Mouse (Mus musculus) embryo, embryonic 9.5 days (tissue): ENCODE data around the gene Cacna1d.

ENCODE experiments used
- DNase-seq: peaks from one replicate; pipeline ENCODE4 v3.0.0-alpha.2; 2017; ENCODE audit errors: extremely low spot score

The Cacna1d gene

DNA sequence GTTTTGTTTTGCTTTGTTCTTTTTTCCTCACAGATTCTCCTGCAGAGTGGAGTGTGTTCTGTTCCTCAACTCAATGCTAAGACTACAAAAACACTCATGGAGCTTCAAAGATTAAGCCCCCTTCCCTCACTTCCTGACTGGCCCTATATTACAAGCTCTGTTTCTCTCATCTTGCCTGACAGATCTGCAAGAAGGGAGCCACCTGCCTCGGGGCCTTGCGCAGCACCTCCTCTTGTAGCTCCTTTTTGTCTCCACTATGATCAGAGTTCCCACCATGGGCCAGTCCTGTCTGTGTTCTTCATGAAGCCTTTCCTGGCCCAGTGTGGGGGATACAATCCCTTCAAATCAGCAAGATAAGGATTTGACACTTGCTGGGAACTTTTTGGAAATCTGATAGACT, 399.2 kb downstream of the Cacna1d start:
- no peak for DNase-seq

DNA sequence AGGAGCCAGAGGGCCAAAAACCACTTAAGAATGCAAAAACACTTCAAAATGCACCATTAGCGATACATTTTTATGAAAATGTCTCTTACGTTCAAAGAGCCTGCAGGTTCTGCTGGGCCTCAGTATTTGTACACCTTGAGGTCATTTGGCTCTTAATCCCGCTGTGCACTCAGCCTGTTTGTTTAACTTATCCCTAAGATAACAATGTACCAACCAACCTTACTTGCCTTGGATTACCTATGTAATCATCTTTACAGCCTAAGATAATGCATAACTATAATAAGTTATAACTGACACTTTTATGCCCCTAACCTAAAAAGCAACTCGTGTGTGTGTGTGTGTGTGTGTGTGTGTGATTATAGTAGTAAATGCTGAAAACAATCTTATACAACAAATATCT, 411.5 kb downstream of the Cacna1d start:
- no peak for DNase-seq

DNA sequence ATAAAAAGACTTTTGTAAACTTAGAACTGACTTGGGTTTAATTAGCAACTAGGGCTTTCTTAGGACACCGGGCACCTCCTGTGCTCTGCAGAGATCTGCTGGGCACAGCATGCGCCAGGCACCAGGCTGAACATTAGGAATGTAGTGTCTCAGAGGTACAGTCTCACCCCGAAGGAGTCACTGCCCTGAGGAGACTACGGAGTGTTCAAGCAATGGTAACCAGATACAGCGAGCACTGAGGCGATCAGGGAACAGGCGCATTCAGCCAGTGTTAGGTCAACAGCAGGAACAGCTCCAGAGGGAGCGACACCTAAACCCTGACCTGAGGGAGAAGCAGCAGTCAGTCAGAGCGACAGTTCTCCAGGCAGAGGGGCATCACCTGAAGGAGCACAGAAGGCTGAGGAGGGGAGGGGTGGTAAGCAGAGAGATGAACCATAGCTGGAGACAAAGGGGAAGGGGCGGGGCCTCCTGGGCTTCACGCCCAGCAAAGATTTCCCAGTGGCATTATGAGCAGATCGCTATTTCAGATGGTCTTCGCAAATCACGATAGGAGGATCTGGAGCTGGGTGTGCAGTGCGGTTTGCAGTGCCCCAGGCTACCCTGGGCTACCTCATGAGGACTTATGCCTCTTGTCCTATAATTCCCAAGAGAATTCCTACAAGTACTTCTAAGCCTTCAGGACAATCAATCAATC, 413.0 kb downstream of the Cacna1d start:
- no peak for DNase-seq

DNA sequence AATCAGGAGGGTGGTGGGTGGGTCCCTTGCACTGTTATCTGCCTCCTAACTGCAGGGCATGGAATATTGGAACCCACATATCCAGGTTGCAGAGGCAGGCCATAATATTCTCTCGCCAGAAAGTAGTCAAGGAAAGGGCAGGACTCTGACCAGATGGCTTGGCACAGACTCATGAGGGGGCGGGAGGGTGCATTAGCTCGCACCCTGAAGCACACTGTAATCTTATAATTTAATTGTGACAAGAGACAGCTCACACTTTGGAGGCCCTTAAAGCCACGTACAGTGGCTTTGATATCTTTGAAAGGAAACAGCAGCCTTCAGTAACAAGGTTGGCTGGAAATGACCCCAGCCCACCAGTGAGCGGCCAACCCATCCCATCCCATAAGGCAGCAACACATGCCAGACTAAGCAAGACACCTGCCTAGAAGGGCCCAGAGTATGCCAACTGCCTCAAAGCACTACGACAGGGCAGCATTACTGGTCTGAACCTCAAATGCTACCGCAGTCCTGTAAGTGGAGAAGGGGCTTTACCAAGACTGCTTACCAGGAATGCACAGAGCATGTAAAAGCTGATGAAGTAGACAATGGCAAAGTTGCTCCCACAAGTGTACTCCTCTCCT, 415.9 kb downstream of the Cacna1d start:
- no peak for DNase-seq

DNA sequence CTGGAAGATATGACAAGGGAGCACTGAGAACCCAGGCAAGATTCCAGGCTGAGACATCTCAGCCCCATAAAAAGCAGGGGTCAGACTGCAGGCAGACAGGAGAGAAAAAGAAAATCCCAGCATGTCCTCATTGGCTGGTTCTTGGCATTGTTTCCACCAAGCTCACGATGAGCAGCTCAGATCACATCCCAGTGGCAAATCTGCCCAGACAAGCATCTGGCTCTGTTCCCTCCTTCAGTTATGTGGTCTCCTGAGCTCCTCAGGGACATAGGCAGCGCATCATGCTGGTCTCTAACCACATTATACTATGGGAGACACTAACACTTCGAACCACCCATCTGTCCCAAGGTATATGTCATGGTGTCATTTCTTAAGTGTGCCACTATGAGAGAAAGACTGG, 422.7 kb downstream of the Cacna1d start:
- DNase-seq: no peak

DNA sequence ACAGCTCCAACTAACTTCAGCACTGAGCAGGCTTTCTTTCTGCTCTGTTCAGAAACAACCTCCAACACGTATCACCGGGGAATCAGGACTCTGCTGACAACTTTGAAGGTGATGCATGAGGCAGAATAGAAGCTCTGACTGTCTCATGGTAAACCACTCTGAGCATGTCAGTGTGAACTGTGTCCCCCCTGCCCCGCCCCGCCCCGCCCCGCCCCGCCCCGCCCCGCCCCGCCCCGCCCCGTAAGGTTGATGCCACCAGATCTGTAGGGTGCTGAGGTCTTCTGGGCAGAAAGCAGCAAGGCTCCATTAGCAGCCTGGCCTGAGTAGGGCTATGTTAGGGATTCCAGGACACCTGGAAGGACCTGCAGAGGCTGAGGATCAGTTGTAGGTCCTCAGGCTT, 424.5 kb downstream of the Cacna1d start:
- DNase-seq: no peak

DNA sequence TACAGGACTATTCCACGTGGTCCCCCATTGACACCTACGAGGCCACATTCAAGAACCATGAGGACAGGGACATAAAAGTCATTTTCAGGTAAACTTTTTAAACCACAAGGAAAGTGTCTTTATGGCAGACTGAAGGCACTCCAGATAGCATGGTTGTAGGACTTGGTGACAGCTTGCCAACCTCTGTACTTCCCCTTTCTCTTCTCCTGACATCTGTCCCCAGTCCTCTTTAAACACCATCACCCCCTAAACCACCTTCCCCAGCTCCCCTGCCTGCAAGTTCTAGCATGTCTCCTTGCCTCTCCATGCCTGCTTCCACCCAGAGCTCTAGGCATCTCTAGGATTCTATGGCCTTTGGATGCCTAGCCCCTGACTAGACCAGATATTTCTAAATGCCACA, 426.4 kb downstream of the Cacna1d start:
- DNase-seq: no peak

DNA sequence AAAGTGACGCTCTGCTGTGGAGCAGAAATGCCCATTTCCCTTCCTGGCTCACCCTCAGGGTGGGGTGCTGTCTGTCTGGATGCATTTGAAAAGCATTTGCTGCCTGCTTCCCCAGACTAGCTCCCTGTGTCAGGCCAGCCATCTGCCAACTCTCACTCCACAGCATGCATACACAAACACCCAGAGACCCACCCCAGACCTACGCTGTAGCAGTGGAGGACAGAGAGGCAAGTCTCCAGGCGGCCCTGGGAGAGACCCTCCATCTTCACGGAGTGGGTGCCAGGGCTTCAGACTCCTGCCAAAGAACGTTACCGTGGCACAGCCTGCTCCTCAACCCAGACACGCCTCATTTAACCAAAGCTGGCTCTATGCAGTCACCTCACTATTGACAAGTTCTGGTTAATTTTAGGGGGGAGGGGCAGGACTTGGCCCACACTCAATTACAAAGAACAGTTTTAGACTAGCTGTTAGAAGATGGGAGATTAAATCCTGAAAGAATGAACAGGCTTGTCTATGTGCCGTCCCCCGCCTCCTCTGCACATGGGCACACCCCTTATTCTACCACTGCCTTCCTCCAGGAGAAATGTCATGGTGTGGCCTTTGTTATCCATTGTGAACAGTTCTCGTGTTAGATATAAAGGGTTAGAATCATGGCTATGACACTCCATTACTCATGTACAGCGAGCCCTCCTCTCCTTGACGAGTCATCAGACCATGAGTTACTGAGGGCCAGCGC, 435.1 kb downstream of the Cacna1d start:
- no peak for DNase-seq

DNA sequence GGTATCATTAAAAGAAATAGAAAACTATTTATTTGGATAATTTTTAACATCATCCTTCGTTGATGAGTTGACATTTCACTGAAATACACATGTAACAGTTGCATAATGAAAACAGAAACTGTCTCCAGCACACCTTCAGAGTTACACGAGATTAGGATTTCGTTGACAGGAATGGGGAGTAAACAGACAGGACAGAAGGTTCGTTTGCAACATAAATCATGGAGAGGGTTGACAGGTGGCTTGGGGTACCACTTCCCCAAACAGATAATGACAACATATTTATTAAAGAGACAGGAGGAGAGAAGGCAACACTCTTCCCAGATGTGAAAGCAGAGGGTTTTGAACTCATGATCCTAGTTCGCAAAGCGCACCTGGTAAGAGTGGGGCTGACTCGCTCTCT, 436.3 kb downstream of the Cacna1d start:
- DNase-seq: no peak

DNA sequence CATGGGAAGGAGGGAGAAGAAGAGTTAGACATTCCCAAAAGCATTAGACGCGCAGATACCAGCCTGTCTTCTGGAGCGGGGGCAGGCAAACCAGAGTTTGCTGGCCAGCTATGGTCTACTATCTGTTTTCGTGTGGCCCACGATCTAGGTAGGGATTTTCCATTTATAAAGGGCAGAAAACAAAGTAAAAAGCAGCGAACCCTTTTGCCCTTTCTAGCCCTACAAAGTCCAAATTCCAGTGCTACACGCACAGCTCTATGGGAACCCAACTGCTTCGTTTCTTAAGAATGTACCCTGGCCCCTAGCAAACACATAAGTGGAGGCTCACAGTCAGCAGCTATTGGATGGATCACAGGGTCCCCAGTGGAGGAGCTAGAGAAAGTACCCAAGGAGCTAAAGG, 441.0 kb downstream of the Cacna1d start:
- no peak for DNase-seq

DNA sequence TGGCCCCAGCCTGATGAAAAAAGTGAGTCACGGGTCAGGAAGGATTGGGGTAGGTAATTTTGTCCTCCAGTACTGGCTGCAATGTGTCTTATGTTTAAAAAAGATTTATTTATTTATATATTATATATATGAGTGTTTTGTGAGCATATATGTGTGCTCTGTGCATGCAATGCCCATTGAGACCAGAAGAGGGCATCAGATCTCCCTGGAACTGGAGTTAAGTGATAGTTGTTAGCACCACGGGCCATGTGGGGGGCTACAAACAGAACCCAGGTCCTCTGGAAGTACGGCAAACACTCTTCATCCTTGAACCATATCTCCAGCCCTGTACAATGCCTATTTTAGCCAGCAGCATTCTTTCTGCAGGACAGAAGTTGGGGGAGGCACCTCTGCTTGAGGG, 443.2 kb downstream of the Cacna1d start:
- DNase-seq: no peak

DNA sequence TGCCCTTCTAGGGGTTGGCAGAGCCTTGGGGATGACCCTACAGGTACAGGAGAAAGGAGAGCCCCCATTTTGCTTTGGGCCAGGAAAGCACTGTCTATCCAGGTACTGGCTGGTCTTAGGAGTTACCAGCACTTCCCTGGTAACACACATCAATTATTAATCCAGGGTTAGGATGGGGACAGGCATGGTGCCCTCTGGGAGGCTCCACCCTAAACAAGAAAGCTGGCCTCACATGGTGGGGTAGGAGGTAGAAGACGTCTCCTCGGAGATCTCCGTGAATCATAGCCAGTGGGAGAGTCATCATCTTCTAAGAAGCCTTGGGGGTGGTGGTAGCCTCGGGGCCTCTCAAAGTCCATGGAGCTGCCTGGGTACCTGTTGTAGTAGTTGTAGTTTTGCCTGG, 444.3 kb downstream of the Cacna1d start:
- no peak for DNase-seq

DNA sequence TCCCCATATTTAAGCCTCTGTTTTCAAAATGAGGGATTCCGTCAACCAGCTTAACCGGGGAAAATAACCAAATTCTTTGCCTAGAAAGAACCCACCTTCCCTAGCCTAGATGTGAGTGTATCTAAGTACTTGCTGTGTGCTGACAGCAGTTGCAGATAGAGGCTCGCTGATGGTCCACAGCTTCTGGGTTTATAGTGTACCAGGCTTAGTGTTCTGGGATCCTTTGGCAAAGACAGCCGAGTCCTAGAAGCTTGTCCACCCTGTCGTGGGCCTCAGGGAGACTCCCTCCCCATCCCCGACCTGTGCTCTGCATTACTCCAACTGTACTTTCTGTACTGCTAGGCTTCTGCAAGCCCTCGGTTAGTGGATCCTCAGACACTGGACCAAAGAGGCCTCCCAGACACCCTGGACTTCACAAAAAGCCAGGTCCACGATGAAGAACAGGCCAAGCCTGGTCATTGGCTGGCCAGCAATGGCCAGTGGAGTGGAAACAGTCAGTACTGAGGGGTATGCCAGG, 445.5 kb downstream of the Cacna1d start:
- no peak for DNase-seq

DNA sequence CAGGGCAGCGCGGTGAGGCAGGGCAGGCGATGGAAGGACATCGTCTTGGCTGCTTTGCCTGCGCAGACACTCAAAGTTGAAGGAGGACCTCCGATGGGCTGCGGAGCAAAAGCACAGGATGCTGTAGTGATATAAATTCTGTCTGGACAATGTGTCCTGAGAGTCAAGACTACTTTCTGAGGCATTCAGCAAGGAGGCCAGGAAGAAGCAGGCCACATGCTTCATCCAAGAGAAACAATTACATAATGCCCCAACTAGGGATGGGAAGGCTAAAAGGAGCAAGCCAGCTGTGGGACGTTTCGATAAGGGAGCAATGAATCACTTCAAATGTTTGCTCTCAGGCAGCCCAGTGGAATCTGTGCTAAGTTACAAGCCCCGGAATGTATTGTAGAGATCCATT, 446.0 kb downstream of the Cacna1d start:
- DNase-seq: no peak

DNA sequence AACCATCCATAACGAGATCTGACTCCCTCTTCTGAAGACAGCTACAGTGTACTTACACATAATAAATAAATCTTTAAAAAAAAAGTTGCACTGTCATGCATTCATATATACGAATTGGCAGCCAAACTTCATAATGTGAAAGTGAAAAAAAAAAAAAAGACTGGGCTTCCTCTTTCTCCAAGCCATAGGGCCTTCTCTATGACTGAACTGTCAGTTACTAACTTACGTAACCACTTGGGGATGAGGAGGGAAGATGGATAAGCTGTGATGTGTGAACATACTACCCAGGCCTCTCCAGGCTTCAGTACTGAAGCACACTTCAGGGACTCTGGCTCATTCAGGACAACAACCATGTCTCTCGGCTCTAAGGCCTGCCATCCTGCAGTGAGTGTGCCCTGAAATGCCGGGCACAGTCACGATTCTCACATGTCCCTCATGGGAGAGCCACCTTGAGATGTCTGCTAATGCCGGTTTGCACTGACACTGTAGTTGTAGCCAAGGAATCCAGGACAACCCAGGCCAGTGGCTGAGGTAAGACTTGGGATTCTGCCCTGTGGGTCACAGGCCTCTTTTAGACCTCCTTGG, 447.8 kb downstream of the Cacna1d start:
- DNase-seq: no peak

DNA sequence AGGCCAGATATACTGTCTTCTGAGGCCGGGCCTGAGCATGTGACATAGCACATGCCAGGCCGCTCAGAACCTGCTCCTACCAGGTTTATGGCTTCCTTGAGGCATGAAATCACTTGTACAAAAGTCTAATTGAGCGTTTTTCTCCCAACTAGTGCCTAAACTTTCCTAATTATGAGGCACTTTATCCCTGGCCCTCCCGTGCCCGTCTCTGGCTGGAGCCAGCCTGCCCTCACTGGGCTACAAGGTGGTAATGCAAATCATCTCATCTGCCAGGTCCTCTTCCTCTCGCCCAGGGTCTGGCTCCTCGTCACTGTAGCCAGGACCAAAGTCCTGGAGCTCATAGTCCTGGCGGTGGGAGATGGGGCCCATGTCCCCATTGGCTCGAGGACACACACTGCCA, 449.4 kb downstream of the Cacna1d start:
- DNase-seq: no peak

DNA sequence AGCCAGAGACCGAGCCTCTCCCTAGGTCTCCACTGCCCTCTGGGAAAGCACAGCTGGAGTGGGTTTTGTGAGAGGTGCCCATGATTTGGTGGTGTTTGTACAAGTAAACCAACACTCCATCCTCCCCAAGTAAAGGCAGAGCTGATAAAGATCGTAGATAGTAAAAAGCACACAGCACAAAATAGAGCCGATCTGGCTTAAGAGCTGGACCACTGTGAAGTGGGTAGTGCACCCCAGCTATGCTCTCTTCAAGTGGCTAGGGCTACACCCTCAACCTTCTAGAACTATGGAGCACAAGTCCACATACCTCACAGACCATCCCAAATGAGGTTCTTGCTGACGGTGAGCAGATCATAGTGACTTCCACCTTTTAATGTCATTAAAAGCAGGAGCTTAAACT, 451.8 kb downstream of the Cacna1d start:
- DNase-seq: no peak

DNA sequence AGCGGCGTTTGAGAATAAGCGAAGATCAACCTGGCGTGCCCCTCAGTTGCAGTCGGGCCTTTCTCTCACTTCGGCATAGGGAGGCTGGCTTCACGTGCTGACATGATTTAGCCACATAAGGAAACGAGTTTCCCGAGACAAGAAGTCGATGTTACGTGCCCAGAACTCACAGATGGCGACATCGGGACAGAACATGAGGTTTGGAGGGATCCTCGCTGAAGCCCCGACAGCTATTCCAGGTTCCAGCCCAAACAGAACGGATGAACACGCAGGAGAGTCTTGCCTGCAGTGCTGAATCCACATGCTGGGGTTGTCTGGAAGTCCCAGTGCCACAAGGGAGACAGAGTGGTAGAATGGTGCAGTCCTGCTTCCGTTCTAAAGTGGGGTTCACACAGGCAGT, 452.8 kb downstream of the Cacna1d start:
- no peak for DNase-seq

DNA sequence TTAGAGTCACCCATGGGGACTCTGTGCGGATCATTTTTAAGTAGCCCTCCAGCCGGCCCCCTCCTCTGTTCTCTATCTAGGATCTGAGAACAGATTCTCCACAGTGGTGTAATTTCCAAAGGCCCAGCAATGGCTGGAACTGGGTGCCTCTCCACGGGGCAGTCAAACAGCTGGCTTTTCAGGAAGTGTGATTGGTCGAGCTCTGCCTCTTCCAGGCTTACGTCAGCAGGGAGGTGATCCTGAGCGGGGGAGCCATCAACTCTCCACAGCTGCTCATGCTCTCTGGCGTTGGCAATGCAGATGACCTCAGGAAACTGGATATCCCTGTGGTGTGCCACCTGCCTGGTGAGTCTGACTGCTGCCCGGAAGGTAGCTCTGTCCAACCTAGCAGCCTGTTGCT, 457.9 kb downstream of the Cacna1d start:
- no peak for DNase-seq

DNA sequence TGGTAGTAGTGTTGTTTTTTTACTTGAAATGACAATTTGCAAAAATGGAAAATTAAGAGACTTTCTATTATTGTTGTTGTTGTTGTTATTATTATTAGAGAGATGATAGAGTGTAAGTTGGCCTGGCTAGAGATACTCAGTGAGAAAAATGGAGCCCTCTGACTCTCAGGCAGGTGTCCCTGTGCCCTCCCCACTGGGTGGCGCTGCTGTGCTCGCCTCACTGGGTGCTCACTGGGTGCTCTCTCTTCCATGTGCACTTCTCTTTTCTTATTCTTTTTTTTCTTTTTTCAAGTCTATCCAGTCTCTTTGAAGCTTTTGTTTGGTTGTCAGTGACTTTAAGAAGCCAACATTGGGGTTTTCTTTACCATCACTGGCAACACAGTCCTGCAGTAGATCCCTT, 463.9 kb downstream of the Cacna1d start:
- DNase-seq: no peak

DNA sequence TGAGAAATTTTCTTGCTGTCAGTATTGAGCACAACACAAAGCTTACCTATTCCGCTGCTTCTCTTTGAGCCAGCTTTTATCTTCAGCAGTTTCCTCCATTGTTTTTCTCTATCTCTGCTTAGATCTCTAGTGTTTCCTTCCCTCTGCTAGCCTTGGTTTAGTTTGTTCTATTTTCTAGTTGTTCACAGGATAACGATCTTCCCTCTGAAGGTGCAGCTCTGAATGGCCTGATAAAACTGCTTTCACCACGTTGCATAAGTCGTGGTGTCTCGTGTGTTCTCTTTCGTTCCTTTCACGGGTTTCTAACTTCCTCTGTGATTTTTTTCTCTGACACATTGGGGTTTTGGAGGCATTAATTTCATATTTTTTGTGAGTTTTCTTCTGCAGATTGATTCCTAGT, 466.9 kb downstream of the Cacna1d start:
- no peak for DNase-seq

DNA sequence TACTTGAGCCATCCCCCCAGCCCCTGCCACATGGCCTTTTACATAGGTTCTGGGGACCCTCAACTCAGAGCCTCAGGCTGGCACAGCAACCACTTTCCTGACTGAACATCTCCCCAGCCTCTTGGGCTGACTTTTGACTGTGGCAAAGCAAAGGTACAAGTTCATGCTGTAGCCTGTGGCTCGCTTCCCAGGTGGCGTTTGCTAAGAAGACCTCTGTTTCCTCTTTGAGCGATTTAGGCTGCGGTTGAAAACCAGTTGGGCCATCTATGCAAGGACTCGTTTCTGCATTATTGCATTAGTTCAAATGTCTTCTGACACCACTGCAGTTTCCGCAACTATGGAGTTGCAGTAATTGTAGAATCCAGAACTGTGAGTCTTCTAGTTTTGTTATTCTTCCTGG, 468.8 kb downstream of the Cacna1d start:
- no peak for DNase-seq
